Mouse (Mus musculus): ENCODE results near the gene Hmgcs1. TPM values are rescaled to one million over a fixed set of nuclear protein-coding genes. Genes with fewer than 3 reads are reported as not detected.
A peak's percentile ranks its signal among the peaks of the same experiment; 100 is the strongest.
"Not testable (repeated sequence)": the region's sequence is repeated elsewhere in the genome, so short reads cannot be mapped to it uniquely, and the experiment has no call there.

The Hmgcs1 gene
- 100 to 1,000 TPM; 639 to 688 TPM for total RNA-seq (2021)

DNA sequence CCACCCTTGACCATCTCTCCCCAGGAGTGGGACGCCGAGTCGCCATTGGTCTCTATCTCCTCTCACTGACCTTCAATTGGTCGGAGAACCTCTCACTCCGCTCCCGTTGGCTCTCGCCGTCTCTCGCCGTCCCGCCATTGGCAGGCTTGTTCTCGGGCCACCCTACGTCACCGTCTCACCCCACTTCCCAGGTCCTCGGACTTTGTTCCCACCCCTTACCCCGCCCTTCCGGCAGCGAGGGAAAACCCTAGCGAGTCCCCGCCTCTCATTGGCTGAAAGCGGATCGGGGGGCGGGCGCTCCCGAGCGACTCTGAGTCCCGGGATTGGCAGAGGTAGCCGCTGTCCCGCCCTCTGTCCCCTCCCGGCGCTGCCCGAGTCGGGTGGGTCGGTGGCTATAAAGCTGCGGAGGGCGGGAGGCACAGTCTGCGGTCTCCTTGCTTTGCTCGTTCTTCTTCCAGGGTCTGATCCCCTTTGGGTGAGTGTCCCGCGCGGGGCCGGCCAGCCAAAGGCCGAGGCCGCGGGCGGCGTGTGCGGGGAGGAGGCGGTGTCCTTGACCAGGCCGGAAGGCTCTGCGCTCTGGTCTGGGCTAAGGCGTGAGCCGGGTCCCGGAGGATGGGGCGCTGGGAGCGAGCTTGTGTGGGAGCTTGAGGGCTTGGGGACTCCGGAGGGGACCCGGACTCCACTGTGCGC is at the start of gene Hmgcs1:
Gene Hmgcs1 (plus strand): TSS at position 341 of the 690 bp plus-strand sequence.
- intact Hi-C loops (cut with DNase I): loop anchor here (5.0 kb wide), 1 partner anchor 67 kb away; the partner anchor contains the start of gene Nim1k
- DNase-seq (ENCODE audit: extremely low spot score in 1 of 2, low spot score in 2 of 2): peak; percentile 99 to 100

- DNase-seq (ENCODE audit: extremely low spot score in 1 of 2, low spot score in 2 of 2): no peak
- intact Hi-C loops (cut with DNase I): loop anchor here (2.0 kb wide), 1 partner anchor 84 kb away; no protein-coding TSS in a partner anchor
These were observed 49.7 kb upstream of the Hmgcs1 start for GRCm38 (mm10) chr13:119640504-119640903.

DNA sequence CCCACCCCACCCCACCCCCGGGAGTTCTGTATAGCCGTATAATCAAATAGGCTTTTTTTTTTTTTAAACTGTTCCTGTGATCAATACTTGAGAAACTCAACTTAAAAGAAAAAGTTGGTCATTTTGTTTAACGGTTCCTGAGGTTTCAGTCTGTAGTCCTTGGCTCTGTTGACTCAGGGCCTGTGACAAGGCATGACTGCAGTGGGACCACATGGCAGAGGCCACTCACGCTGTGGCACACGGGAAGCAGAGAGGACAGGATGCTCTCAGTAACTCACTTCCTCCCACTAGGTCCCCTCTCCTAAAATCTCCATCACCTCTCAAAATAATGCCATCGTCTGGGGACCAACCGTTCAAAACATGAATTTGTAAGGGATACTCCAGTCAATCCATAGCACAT is 49.0 kb upstream of the Hmgcs1 start:
- DNase-seq (ENCODE audit: extremely low spot score in 1 of 2, low spot score in 2 of 2): no peak
- intact Hi-C loops (cut with DNase I): loop anchor here (2.0 kb wide), 1 partner anchor 84 kb away; no protein-coding TSS in a partner anchor

DNA sequence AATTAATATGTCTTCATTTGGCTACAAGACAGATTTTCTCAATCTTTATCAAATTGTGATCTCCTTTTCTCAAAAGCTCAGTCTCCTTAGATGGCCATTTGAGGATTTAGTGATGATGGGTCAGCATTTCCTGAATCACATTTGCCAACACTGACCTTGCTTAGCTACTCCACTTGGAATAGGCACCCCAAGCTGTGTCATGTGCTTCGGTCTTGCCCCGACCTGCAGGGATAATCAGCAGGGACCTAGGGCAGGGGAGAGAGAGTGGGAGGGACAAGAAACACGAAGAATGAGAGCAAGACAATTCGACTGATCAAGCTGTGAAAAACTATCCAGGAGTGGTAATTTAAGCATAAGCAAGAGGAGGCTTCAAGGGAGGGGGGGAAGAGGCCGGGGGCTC is 45.4 kb upstream of the Hmgcs1 start:
- no peak for DNase-seq (ENCODE audit: extremely low spot score in 1 of 2, low spot score in 2 of 2)
- intact Hi-C loops (cut with DNase I): no loop called here

DNA sequence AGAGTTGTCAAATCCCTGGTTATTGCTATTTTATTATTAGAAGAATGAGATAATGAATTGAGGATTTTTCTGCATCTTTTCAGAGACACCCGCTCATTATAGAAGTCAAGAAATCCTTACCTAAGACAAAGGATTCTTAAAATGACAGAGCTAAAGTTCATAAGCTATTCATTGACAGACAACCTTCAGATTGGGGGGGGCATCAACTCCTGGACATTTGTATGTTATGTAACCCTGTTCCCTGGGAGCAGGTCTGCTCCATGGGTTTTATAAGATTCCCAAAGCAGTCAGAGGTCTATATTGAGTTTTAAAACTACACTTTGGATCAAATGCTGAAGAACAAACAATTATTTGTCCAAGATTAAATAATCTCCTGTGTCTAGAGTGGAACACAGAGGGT is 43.7 kb upstream of the Hmgcs1 start:
- intact Hi-C loops (cut with DNase I): no loop called here
- no peak for DNase-seq (ENCODE audit: extremely low spot score in 1 of 2, low spot score in 2 of 2)

GRCm38 (mm10) chr13:119648891-119649698 is 41.1 kb upstream of the Hmgcs1 start:
- intact Hi-C loops (cut with DNase I): no loop called here
- DNase-seq (ENCODE audit: extremely low spot score in 1 of 2, low spot score in 2 of 2): peak in 1 of 2 experiments; percentile 27

DNA sequence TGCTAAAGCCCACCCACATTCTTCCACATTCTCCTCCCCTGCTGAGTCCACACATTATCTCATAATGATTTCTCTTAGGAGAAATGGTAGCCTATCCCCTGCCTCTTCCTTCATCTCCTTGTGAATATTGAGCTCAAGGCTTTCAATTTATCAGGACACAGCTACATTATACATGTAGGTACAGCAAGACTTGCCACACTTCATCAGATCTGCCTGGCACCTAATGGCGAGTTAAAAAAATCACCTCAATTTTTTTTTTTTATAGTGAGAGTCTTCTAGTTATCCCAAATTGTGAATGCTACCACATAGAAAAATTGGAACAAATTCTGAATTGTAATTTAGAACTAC is 40.5 kb upstream of the Hmgcs1 start:
- intact Hi-C loops (cut with DNase I): no loop called here
- DNase-seq (ENCODE audit: extremely low spot score in 1 of 2, low spot score in 2 of 2): no peak

DNA sequence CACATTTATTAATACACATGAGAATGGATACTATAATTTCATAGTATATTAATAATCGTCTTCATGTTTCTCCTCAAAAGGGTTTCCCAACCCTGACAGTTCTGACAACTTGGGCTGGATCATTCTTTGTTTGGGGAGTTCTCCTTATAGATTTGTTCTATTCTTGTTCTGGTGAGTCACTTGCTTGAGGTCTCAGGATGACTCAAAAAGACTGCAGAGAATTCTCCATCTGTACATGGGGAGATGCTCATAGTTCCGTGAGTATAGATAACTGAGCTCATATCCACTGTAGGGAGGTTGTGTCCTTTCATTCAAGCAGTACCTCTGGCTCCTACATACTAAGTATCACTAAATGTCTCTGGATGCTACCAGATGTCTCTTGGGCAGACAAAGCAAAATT is 35.4 kb upstream of the Hmgcs1 start:
- DNase-seq (ENCODE audit: extremely low spot score in 1 of 2, low spot score in 2 of 2): no peak
- intact Hi-C loops (cut with DNase I): no loop called here

DNA sequence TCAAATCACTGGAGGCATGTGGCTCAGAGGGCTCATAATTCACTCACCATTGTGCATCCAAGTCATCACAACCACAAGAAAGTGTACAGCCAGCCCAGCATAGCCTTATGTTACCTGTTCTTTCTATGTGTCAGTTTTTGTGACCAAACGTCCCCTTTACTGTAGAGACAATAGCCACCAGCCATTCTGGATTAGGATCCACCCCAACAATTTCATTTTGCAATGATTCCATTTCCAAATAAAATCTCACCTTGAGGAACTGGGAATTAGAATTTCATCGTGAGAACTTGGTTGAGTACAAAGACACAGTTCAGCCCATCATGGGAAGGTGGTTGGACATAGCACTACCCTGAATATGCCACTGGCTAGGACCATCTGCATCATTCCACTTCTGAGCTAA is 33.9 kb upstream of the Hmgcs1 start:
- intact Hi-C loops (cut with DNase I): no loop called here
- no peak for DNase-seq (ENCODE audit: extremely low spot score in 1 of 2, low spot score in 2 of 2)

DNA sequence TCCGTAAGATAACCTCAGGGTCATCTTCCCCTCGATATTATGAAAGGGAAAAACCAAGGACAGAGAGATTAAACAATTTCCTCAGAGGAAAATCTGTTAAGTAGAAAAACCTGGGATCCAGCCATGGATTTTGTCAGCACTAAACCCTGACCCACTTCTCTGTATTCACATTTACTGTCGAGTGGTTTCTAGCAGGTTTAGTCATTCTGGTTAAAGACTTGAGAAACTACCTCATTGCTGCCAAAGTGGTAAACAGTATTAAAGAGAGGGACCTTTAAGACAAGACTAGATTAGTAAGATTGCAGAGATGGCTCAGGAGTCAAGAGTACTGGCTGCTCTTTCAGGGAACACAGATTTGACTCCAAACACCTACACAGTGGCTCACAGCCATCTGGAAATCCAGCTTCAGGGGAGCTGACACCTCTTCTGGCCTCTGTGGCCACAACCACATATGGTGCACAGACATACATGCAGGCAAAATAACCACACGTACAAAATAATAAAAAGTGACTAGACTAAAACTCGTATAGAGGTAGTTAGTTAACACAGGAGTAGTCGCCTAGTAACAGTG is 33.2 kb upstream of the Hmgcs1 start:
- no peak for DNase-seq (ENCODE audit: extremely low spot score in 1 of 2, low spot score in 2 of 2)
- intact Hi-C loops (cut with DNase I): no loop called here

DNA sequence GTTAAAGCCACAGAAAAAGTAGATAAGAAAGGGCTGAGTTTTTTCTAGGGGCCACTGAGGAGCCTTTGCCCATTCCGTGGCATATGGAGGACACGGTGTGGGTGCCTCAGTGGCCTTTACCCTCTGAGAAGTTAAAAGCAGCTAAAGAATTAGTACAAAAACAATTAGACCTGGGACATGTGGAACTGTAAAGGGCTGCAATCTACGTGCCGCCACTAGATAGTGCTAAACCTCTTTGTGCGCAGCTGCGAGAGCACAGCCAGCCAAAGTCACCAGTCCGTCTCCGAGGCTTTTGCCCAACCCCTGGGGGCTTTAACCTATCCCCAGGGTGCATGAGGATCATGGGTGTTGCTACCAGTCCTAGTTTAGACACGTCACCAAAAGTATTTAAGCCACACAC is 28.8 kb upstream of the Hmgcs1 start:
- DNase-seq (ENCODE audit: extremely low spot score in 1 of 2, low spot score in 2 of 2); intact Hi-C loops (cut with DNase I): not testable (repeated sequence)

GRCm38 (mm10) chr13:119678794-119679193 is 11.4 kb upstream of the Hmgcs1 start:
- intact Hi-C loops (cut with DNase I): no loop called here
- DNase-seq (ENCODE audit: extremely low spot score in 1 of 2, low spot score in 2 of 2): no peak

DNA sequence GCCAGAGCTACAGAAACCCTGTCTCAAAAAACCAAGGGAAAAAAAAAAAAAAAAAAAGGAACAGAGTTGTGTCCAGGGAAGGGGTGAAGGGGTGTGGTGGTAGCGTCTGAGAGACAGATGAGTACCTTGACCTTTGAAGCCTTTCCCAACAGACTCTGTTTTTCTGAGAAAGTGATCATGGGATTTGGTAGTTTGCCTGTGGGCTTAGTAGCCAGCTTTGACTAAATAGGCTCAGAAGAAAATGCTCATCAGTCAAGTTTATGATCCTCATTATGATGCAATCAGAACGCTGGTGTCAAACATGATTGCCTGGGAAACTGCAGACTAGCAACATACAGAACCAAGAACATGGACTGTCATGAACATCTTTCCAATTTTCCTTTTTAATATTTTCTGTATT is 10.5 kb upstream of the Hmgcs1 start:
- no peak for DNase-seq (ENCODE audit: extremely low spot score in 1 of 2, low spot score in 2 of 2)
- intact Hi-C loops (cut with DNase I): no loop called here

GRCm38 (mm10) chr13:119681161-119681560 is 9.0 kb upstream of the Hmgcs1 start:
- intact Hi-C loops (cut with DNase I): no loop called here
- no peak for DNase-seq (ENCODE audit: extremely low spot score in 1 of 2, low spot score in 2 of 2)

- DNase-seq (ENCODE audit: extremely low spot score in 1 of 2, low spot score in 2 of 2): no peak
- intact Hi-C loops (cut with DNase I): no loop called here
These were observed 5.6 kb upstream of the Hmgcs1 start for GRCm38 (mm10) chr13:119684416-119685177.

DNA sequence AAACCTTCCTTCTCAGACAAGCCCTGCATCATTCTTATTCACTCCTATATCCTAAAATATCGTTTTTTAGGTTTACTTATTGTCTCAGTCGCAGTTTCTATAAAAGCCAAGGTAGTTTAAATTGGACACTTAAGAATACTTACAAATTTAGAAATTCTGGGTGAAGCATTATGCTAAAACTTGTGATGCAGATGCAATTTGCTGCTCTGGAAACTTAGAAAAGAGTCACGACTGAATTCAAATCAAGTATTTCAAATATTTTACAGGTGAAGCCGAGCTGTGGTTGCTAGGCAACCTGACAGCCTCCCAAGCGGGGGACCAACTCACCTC is 505 bp upstream of the Hmgcs1 start:
- intact Hi-C loops (cut with DNase I): loop anchor here (5.0 kb wide), 1 partner anchor 68 kb away; the partner anchor contains the start of gene Nim1k
- DNase-seq (ENCODE audit: extremely low spot score in 1 of 2, low spot score in 2 of 2): no peak

- DNase-seq (ENCODE audit: extremely low spot score in 1 of 2, low spot score in 2 of 2): peak in 1 of 2 experiments; percentile 40
- intact Hi-C loops (cut with DNase I): loop anchor here (5.0 kb wide), 1 partner anchor 66 kb away; the partner anchor contains the start of gene Nim1k
These were observed 869 bp downstream of the Hmgcs1 start for GRCm38 (mm10) chr13:119690876-119691620.

DNA sequence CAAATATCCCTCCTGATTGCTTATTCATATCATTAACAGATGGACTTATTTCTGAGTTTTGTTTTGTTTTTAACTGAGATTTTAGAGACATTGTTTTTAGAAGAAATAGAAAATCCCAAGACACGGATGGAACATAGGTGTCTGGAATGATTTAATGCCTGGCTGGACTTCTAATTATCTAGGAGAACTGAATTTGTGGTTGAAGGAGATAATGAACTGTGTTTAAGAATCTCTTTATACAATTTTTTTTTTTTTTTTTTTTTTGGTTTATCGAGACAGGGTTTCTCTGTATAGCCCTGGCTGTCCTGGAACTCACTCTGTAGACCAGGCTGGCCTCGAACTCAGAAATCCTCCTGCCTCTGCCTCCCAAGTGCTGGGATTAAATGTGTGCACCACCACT is 1.8 kb downstream of the Hmgcs1 start:
- intact Hi-C loops (cut with DNase I): loop anchor here (5.0 kb wide), 1 partner anchor 65 kb away; the partner anchor contains the start of gene Nim1k
- DNase-seq (ENCODE audit: extremely low spot score in 1 of 2, low spot score in 2 of 2): not testable (repeated sequence)

Measured in left cerebral cortex, postnatal 10 days (tissue).